Mouse (Mus musculus) erythroblast, embryonic 14.5 days (primary cell): ENCODE data around the gene Pbx2. TPM values are rescaled to one million over a fixed set of nuclear protein-coding genes. Genes with fewer than 3 reads are reported as not detected.

ENCODE experiments used
- H3K27me3 ChIP-seq: 2 replicates; pipeline ENCODE4 v1.6.1; 2012; ENCODE audit warnings: inconsistent platforms; ENCODE audit not compliant: control insufficient read depth
- H3K36me3 ChIP-seq: 2 replicates; pipeline ENCODE4 v1.6.1; 2012; ENCODE audit warnings: mild to moderate bottlenecking, inconsistent platforms; ENCODE audit not compliant: control insufficient read depth
- H3K4me1 ChIP-seq: 2 replicates; pipeline ENCODE4 v1.6.1; 2012; ENCODE audit warnings: inconsistent platforms; ENCODE audit not compliant: control insufficient read depth
- H3K4me3 ChIP-seq: replicated peaks from 2 replicates; pipeline ENCODE3; 2012; ENCODE audit warnings: moderate library complexity, mild to moderate bottlenecking, inconsistent platforms
- H3K9me3 ChIP-seq: 2 replicates; pipeline ENCODE4 v1.6.1; 2012; ENCODE audit warnings: low read length, inconsistent platforms, mixed read lengths; ENCODE audit not compliant: control insufficient read depth
- GATA1 ChIP-seq: IDR thresholded peaks from 2 replicates; pipeline ENCODE4 v1.6.1; 2012; ENCODE audit warnings: low read length, inconsistent platforms, mixed read lengths
- TAL1 ChIP-seq: IDR thresholded peaks from 3 replicates; pipeline ENCODE4 v1.6.1; 2012; ENCODE audit warnings: low read length, inconsistent platforms, mixed read lengths
- polyA plus RNA-seq: library from polyadenylated mRNA; stranded (reverse); fragments of >175 nt; gene quantifications from 2 replicates; pipeline ENCODE4 v1.2.3, GENCODE M21; 2012

The Pbx2 gene
- polyA plus RNA-seq, 1 experiment = 11.5 TPM

DNA sequence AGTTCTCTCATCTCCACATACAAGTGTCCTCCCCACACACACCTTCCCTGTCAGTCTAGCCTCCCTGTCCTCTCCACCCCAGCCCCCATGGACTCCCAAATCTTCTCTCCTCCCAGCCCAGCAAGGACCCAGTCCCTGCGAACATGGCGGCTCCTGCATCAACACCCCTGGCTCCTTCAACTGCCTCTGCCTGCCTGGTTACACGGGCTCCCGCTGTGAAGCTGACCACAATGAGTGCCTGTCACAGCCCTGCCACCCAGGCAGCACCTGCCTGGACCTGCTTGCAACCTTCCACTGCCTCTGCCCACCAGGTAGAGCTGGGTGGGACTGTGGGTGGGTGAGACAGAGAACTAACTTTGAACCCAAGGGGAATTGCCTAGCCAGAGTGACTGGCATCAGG is 21.1 kb upstream of the Pbx2 start:
- 0 out of 2 replicates have a peak, but pooled peaks cover 3% of the 10 kb centered on the region for H3K9me3 ChIP-seq
- H3K4me1 ChIP-seq = no peaks in the 10 kb centered on the region
- peaks cover 22% of the 10 kb centered on the region for H3K27me3 ChIP-seq
- TF ChIP-seq GATA1 (no peak), TAL1 (no peak)
- no peaks in the 10 kb centered on the region for H3K36me3 ChIP-seq
- H3K4me3 ChIP-seq = no peak overlapping the region

- H3K4me3 ChIP-seq = no peak overlapping the region
- 0 out of 2 replicates have a peak, but pooled peaks cover 3% of the 10 kb centered on the region for H3K9me3 ChIP-seq
- TF ChIP-seq TAL1 (no peak), GATA1 (no peak)
- no peaks in the 10 kb centered on the region for H3K4me1 ChIP-seq
- no peaks in the 10 kb centered on the region for H3K36me3 ChIP-seq
- H3K27me3 ChIP-seq = peaks cover 11% of the 10 kb centered on the region
Measured at GRCm38 (mm10) chr17:34571875-34572274, 19.2 kb upstream of the Pbx2 start.

GRCm38 (mm10) chr17:34572361-34572760 is 18.7 kb upstream of the Pbx2 start:
- Histone ChIP-seq H3K4me3 (no peak overlapping the region), H3K36me3 (no peaks in the 10 kb centered on the region), H3K4me1 (no peaks in the 10 kb centered on the region), H3K27me3 (peaks cover 9% of the 10 kb centered on the region), H3K9me3 (0 out of 2 replicates have a peak, but pooled peaks cover 3% of the 10 kb centered on the region)
- TF ChIP-seq TAL1 (no peak), GATA1 (no peak)

- H3K9me3 ChIP-seq = 0 out of 2 replicates have a peak, but pooled peaks cover 3% of the 10 kb centered on the region
- H3K4me1 ChIP-seq = no peaks in the 10 kb centered on the region
- H3K4me3 ChIP-seq = no peak overlapping the region
- TF ChIP-seq GATA1 (no peak), TAL1 (no peak)
- H3K27me3 ChIP-seq = no peaks in the 10 kb centered on the region
- H3K36me3 ChIP-seq = no peaks in the 10 kb centered on the region
Measured at GRCm38 (mm10) chr17:34576577-34576976, 14.5 kb upstream of the Pbx2 start.

GRCm38 (mm10) chr17:34578070-34578469 is 13.0 kb upstream of the Pbx2 start:
- no peaks in the 10 kb centered on the region for H3K36me3 ChIP-seq
- H3K27me3 ChIP-seq = no peaks in the 10 kb centered on the region
- H3K4me3 ChIP-seq = no peak overlapping the region
- H3K9me3 ChIP-seq = no peaks in the 10 kb centered on the region
- H3K4me1 ChIP-seq = no peaks in the 10 kb centered on the region
- TF ChIP-seq TAL1 (no peak), GATA1 (no peak)

DNA sequence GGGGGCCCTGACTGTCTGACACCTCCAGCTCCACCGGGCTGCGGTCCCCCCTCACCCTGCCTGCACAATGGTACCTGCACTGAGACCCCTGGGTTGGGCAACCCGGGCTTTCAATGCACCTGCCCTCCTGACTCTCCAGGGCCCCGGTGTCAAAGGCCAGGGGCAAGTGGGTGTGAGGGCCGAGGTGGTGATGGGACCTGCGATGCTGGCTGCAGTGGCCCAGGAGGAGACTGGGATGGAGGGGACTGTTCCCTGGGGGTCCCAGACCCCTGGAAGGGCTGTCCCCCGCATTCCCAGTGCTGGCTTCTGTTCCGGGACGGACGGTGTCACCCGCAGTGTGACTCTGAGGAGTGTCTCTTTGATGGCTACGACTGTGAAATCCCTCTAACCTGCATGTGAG is 8.5 kb upstream of the Pbx2 start:
- TF ChIP-seq TAL1 = no peak
- no peak for TF ChIP-seq GATA1
- Histone ChIP-seq H3K4me1 (peaks cover 12% of the 10 kb centered on the region), H3K9me3 (no peaks in the 10 kb centered on the region), H3K4me3 (no peak overlapping the region), H3K36me3 (no peaks in the 10 kb centered on the region), H3K27me3 (peaks cover 11% of the 10 kb centered on the region)

DNA sequence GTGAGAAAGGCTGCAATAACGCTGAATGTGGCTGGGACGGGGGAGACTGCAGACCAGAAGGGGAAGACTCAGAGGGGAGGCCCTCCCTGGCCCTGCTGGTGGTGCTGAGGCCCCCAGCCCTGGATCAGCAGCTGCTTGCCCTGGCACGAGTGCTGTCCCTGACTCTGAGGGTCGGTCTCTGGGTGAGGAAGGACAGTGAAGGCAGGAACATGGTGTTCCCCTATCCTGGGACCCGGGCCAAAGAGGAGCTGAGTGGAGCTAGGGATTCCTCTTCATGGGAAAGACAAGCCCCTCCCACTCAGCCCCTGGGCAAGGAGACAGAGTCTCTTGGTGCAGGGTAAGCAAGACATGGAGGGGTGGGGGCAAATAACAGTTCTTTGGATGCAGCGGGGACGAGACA is 7.7 kb upstream of the Pbx2 start:
- H3K4me3 ChIP-seq = no peak overlapping the region
- TF ChIP-seq TAL1 (no peak), GATA1 (no peak)
- H3K4me1 ChIP-seq = peaks cover 20% of the 10 kb centered on the region
- H3K36me3 ChIP-seq = no peaks in the 10 kb centered on the region
- no peaks in the 10 kb centered on the region for H3K9me3 ChIP-seq
- peaks cover 11% of the 10 kb centered on the region for H3K27me3 ChIP-seq

GRCm38 (mm10) chr17:34583819-34584218 is 7.2 kb upstream of the Pbx2 start:
- Histone ChIP-seq H3K9me3 (no peaks in the 10 kb centered on the region), H3K36me3 (no peaks in the 10 kb centered on the region), H3K4me3 (no peak overlapping the region), H3K4me1 (peaks cover 24% of the 10 kb centered on the region), H3K27me3 (peaks cover 13% of the 10 kb centered on the region)
- TF ChIP-seq TAL1 (no peak), GATA1 (no peak)

GRCm38 (mm10) chr17:34585121-34585520 is 5.9 kb upstream of the Pbx2 start:
- TF ChIP-seq GATA1 (no peak), TAL1 (no peak)

More at GRCm38 (mm10) chr17:34585121-34585520, 5.9 kb upstream of the Pbx2 start:
- H3K4me1 ChIP-seq = peaks cover 36% of the 10 kb centered on the region
- H3K9me3 ChIP-seq = no peaks in the 10 kb centered on the region
- no peaks in the 10 kb centered on the region for H3K36me3 ChIP-seq
- no peak overlapping the region for H3K4me3 ChIP-seq
- H3K27me3 ChIP-seq = peaks cover 18% of the 10 kb centered on the region
